Mouse (Mus musculus): ENCODE measurements around the gene Rrbp1. TPM values are rescaled to one million over a fixed set of nuclear protein-coding genes. Genes with fewer than 3 reads are reported as not detected.
A peak's percentile ranks its signal among the peaks of the same experiment; 100 is the strongest.

Rrbp1 gene
- 230 TPM for polyA plus RNA-seq (2021)

DNA sequence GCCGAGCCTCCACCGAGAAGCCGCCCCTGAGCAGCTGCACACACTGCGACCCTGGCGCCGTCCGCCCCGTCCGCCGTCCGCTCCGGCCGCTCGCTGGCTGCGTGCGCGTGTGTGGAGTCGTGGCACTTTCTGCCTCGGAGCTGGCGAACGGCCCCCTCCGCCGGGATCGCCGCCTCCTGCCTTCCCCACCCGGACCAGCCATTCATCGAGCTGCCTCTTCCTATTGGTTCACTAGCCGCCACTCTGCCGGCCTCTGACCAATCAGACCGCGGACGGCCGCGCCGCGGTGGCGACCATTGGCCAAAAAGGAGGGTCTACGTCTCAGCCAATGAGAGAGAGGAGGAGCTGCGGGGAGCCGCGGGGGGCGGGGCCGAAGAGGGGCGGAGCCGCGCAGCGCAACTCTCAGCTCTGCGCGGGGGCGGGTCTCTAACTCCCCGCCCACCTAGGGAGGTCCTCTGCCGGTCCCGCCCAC is at the start of gene Rrbp1:
Gene Rrbp1, minus strand, starts transcription at position 184 of the 472 bp plus-strand sequence.
- TF ChIP-seq CTCF (IDR thresholded peaks at IDR 0.05) = no peak
- DNase-seq (ENCODE audit: low read depth, low spot score) (peak; percentile 92), ATAC-seq (peak; percentile 99)
- ChIA-PET CTCF (interaction anchor here (0.8 to 1.3 kb wide), 5 partner anchors 109 to 253 kb away, joined by 3 read pairs; no protein-coding TSS in a partner anchor), POLR2A (interaction anchor here (0.8 kb wide), 1 partner anchor 23 kb away, joined by 3 read pairs; no protein-coding TSS in a partner anchor)
- in situ Hi-C loops (cut with MboI; ENCODE audit: low pct_unique_long_range_greater_than_20kb) = loop anchor here (10.0 kb wide), 1 partner anchor 174 kb away; no protein-coding TSS in a partner anchor
- no peaks in the 10 kb centered on the region for H3K27me3 ChIP-seq

DNA sequence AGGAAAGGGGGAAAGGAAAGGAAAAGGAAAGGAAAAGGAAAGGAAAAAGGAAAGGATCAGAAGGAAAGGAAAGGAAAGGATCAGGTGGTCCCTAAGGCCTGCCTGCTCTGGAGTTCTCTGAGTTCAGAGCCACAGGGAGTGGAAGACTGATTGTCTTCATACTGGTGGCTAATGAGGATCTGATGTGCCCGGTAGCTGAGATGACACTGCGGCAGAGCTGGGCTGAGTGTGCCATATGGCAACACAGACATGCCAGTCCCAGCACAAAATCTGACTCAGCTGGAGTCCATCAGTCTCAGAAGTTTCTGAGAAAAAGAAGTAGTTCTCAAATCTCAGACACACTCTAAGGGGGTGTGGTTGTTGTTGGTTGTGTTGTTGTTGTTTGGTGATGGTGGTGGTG is 46.7 kb upstream of the Rrbp1 start:
- TF ChIP-seq CTCF (IDR thresholded peaks at IDR 0.05) = no peak
- DNase-seq (ENCODE audit: low read depth, low spot score) (no peak), ATAC-seq (no peak)
- POLR2A ChIA-PET = no interaction called here
- CTCF ChIA-PET = no interaction called here
- H3K27me3 ChIP-seq = no peaks in the 10 kb centered on the region
- in situ Hi-C loops (cut with MboI; ENCODE audit: low pct_unique_long_range_greater_than_20kb) = no loop called here

DNA sequence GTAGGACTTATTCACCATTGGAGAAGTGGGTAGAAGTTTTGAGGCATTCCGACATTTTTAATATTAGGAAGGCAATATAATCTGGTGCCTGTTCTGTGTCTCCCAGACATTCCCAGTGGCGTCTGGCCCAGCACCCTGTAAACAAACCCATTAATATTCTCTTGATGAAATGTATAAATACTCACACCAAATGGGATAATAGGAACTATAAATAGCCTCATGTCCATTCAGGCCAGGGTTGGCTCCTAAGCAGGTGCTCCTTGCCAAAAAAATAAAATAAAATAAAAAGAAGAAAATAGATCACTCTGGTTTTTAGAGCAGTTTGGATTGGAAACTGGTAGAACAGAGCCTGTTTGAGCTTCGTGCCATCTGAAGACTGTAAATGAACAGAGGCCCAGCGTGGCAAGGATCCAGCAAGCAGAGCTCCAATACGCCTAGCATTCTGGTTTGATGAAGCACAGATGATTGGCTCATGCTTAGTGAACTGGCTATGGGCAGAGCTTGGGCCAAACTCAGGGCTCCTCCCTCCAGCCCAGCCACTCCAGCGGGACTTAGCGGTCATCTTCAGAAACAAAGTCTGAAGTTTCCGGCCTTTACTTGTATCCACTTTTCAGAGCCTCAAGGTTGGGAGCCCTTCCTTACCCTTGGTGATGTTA is 41.5 kb upstream of the Rrbp1 start:
- DNase-seq (ENCODE audit: low read depth, low spot score) = no peak
- CTCF ChIA-PET = no interaction called here
- TF ChIP-seq CTCF (IDR thresholded peaks at IDR 0.05) = no peak
- POLR2A ChIA-PET = interaction anchor here (0.5 kb wide), 1 partner anchor 9 kb away, joined by 4 read pairs; no protein-coding TSS in a partner anchor
- in situ Hi-C loops (cut with MboI; ENCODE audit: low pct_unique_long_range_greater_than_20kb) = no loop called here
- no peaks in the 10 kb centered on the region for H3K27me3 ChIP-seq
- ATAC-seq = no peak

DNA sequence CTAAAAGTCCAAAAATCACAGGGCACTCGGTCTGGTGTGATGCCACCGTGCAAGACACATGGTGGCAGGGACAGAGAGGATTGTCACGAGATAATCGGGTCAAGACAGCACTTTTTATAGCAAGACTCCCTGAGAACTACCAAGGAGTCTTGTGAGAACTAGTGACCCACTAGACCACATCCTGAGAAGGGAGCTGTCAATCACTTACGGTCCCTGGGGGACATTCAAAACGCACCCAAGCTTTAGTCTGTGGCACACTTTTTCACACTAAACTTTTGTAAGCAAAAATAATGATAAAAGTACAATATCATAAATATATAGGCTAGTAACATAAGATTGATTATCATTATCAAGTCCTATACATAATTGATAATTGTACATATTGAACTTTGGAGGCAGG is 39.8 kb upstream of the Rrbp1 start:
- POLR2A ChIA-PET = no interaction called here
- no peaks in the 10 kb centered on the region for H3K27me3 ChIP-seq
- in situ Hi-C loops (cut with MboI; ENCODE audit: low pct_unique_long_range_greater_than_20kb) = no loop called here
- CTCF ChIA-PET = no interaction called here
- ATAC-seq (no peak), DNase-seq (ENCODE audit: low read depth, low spot score) (no peak)
- no peak for TF ChIP-seq CTCF (IDR thresholded peaks at IDR 0.05)

DNA sequence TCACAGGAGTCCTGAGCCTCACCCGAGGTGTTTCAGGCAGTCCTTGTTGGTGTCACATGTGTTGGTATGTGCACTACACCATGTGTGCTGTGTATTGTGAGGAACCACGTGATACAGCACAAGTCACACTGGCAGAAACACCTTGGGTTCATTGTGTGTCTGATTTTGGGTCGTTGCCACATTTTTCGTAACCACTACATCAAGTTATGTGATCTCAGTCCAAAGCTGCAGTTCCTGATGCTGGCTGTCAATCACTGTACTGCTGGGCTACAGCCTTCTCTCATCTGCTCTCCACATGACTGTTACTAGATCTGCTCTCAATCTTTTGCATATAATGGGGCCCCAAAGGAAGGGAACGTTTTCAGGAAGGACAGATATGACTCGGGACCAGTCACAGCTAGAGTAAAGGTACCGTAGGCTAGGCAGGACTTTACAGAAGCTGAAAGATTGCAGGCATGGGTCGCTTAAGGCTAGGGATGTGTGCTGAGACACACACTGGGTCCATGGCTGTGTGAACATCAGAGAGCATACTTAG is 39.1 kb upstream of the Rrbp1 start:
- POLR2A ChIA-PET = no interaction called here
- CTCF ChIA-PET = no interaction called here
- in situ Hi-C loops (cut with MboI; ENCODE audit: low pct_unique_long_range_greater_than_20kb) = no loop called here
- H3K27me3 ChIP-seq = no peaks in the 10 kb centered on the region
- no peak for DNase-seq (ENCODE audit: low read depth, low spot score)
- ATAC-seq = no peak
- no peak for TF ChIP-seq CTCF (IDR thresholded peaks at IDR 0.05)

DNA sequence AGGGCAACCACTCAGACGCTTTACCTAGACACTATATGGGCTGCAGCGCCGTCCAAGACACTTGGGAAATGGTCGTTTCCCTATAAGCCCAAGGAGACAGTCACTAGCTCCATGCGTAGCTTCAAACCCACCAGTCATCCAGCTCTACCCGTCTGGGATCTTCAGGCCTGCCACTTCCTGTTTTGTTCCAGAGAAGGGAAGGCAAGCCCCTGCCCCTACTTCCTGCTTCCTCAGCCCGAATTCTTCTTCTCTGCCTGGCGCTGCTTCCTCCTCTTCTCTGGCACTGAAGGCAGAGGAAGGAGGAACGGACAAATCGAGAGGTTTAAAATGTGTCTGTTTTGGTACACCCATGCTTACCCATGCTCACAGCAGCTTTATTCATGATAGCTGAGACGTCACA is 35.9 kb upstream of the Rrbp1 start:
- no peak for TF ChIP-seq CTCF (IDR thresholded peaks at IDR 0.05)
- no peak for ATAC-seq
- in situ Hi-C loops (cut with MboI; ENCODE audit: low pct_unique_long_range_greater_than_20kb) = no loop called here
- ChIA-PET CTCF (interaction anchor here (1.2 kb wide), 1 partner anchor 29 kb away, joined by 3 read pairs; no protein-coding TSS in a partner anchor), POLR2A (no interaction called here)
- no peaks in the 10 kb centered on the region for H3K27me3 ChIP-seq
- no peak for DNase-seq (ENCODE audit: low read depth, low spot score)

DNA sequence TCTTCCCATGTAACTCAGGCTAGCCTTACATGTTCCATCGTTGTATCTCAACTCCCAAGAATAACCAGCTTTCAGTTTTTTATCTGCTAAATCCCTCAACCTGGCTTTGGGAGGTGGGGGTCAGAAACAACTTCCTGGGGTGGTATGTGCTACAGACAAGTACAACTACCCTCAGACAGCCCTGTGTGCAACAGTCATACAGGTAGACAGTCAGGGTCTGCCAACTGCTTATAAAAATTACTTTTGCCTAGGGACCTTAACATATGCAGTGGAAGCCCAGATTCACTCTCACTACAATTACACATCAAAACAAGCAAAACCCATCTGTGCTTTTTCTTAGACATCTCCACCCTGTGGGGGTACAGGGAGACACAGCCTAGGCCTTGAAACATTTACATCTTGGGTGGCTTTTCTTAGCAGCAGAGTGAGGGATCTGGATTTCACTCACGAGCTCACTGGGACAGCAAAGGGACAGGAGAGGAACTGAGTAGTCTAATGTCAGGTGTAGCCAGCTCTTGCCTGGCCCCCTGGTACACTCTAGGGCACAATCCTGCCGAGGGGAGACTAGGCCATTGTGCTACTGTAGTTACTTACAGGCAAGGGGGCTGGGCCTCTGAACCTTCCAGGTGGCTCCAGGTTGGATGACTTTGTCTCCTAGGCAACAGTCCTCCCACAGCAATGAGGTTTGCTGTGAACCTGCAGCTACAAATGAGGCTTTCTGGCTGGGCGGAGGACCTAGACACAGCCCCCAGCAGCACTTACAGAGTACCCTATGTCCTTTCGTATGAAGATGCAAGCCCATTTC is 34.9 kb upstream of the Rrbp1 start:
- TF ChIP-seq CTCF (IDR thresholded peaks at IDR 0.05) = no peak
- no peak for DNase-seq (ENCODE audit: low read depth, low spot score)
- CTCF ChIA-PET = interaction anchor here (1.2 kb wide), 1 partner anchor 28 kb away, joined by 3 read pairs; no protein-coding TSS in a partner anchor
- no peaks in the 10 kb centered on the region for H3K27me3 ChIP-seq
- no peak for ATAC-seq
- in situ Hi-C loops (cut with MboI; ENCODE audit: low pct_unique_long_range_greater_than_20kb) = no loop called here
- POLR2A ChIA-PET = no interaction called here

DNA sequence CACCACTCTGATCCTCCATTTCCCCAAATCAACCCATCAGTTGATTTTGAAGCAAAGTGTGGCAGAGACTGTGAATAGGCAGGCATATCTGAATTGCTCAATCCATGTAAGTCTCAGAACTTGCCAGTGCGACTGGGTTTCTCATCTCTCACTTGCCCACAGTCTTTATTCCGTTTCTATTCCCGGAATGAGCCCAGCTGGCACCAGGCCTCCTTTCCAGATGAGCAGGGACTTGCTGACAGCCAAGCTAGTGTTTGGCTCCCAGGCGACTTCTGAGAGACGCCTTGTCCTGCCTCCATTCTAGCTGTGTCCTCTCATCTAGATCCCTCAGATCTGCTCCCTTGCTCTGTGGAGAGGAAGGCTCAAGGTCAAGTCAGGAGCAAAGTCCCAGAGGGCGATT is 33.7 kb upstream of the Rrbp1 start:
- POLR2A ChIA-PET = no interaction called here
- CTCF ChIA-PET = no interaction called here
- in situ Hi-C loops (cut with MboI; ENCODE audit: low pct_unique_long_range_greater_than_20kb) = no loop called here
- no peak for ATAC-seq
- no peak for DNase-seq (ENCODE audit: low read depth, low spot score)
- no peak for TF ChIP-seq CTCF (IDR thresholded peaks at IDR 0.05)
- no peaks in the 10 kb centered on the region for H3K27me3 ChIP-seq

DNA sequence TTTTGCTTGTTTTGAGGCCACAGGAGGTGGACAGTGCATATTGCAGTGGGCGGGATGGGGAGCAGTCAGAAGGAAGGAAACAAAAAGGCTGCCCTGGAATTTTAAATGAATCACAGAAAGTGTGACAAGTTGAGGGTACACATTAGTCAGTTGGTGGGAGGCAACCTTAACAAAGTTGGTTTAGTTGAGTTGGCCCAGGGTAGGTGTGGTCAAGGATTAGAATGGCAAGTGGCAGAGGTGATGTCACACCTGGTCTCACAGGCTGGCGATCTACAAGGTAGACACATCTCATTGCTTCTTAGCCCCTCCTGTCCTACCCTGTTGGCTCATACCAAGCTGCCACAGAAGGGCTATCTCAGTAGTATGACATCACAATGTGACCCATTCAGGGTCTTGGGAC is 21.6 kb upstream of the Rrbp1 start, which contains the start of gene Banf2:
Gene Banf2, plus strand, starts transcription at position 396 of the 400 bp plus-strand sequence.
- ChIA-PET CTCF (no interaction called here), POLR2A (interaction anchor here (0.7 kb wide), 1 partner anchor 79 kb away, joined by 3 read pairs; no protein-coding TSS in a partner anchor)
- in situ Hi-C loops (cut with MboI; ENCODE audit: low pct_unique_long_range_greater_than_20kb) = no loop called here
- TF ChIP-seq CTCF (IDR thresholded peaks at IDR 0.05) = no peak
- no peak for DNase-seq (ENCODE audit: low read depth, low spot score)
- ATAC-seq = no peak
- no peaks in the 10 kb centered on the region for H3K27me3 ChIP-seq

DNA sequence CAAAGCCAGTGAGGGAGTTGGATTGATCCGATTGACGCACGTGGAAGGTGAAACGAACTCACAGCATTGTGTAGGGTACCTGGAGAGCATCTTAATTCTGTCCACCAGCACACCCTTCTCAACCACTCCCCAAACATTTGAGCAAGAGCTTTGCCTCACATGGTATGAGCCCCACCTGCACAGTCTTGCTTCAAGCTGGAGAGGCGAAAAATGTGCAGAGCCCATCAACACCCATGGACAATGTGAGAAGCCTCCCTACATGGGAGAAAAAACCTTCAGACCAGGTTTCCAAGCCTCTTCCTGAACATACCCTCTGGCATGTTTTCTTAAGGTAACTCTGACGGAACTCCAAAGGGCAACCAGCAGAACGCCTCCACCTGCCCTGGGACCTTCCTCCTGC is 19.7 kb upstream of the Rrbp1 start:
- ChIA-PET CTCF (no interaction called here), POLR2A (no interaction called here)
- H3K27me3 ChIP-seq = peaks cover 3% of the 10 kb centered on the region
- DNase-seq (ENCODE audit: low read depth, low spot score) (no peak), ATAC-seq (no peak)
- no peak for TF ChIP-seq CTCF (IDR thresholded peaks at IDR 0.05)
- in situ Hi-C loops (cut with MboI; ENCODE audit: low pct_unique_long_range_greater_than_20kb) = no loop called here

DNA sequence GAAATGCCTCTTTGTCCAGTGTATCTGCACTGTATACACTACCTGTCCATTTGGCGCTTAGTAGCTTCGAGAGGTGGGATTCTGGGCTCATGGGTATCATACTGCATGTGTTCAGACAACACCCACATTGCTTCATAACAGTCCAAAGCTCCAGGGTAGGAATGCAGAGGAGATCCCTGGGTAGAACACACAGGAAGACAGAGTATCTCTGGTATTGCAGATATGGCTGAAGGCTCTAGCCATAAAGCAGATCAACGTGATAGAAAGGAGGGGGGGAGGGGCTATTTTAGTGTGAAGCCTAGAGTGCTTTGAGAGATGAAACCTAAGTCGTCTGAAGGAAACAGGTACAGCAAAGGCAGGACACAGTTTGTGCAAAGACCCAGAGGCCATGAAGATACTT is 15.4 kb upstream of the Rrbp1 start:
- no peak for TF ChIP-seq CTCF (IDR thresholded peaks at IDR 0.05)
- ChIA-PET CTCF (no interaction called here), POLR2A (no interaction called here)
- in situ Hi-C loops (cut with MboI; ENCODE audit: low pct_unique_long_range_greater_than_20kb) = no loop called here
- DNase-seq (ENCODE audit: low read depth, low spot score) = no peak
- peaks cover 3% of the 10 kb centered on the region for H3K27me3 ChIP-seq
- ATAC-seq = no peak

All from Patski (cell line).